In genomic region chr9:40983758-40984157, GRCm38 (mm10) we compare ENCODE assay signal across 32 mouse cellular contexts. TPM values are rescaled to one million over a fixed set of nuclear protein-coding genes. Genes with fewer than 3 reads are reported as not detected.
"Had no signal": no experiment of that assay in that cellular context is flagged by ENCODE, and none has a peak within 500 bp of the region (broad histone marks: within the 10 kb centered on the region; RNA-seq: fewer than 3 reads in every experiment).

No protein-coding gene starts in this region.

- H3K27me3 ChIP-seq: heart, embryonic 15.5 days; hindbrain, embryonic 12.5 days; hindbrain, embryonic 15.5 days; intestine, embryonic 15.5 days had no signal

- H3K27ac ChIP-seq: heart, embryonic 15.5 days; hindbrain, embryonic 10.5 days; hindbrain, embryonic 12.5 days; hindbrain, embryonic 13.5 days; hindbrain, embryonic 14.5 days; hindbrain, embryonic 15.5 days; hindbrain, postnatal 0 days; intestine, embryonic 15.5 days; kidney, embryonic 15.5 days; kidney, postnatal 0 days; layer of hippocampus, adult 2 months; left cerebral cortex, adult 2 months had no signal

- H3K4me3 ChIP-seq: heart, embryonic 15.5 days; hindbrain, embryonic 10.5 days; hindbrain, embryonic 12.5 days; hindbrain, embryonic 13.5 days; hindbrain, embryonic 15.5 days; intestine, embryonic 15.5 days; kidney, embryonic 15.5 days; layer of hippocampus, adult 2 months; left cerebral cortex, adult 2 months had no signal

- H3K4me1 ChIP-seq: heart, embryonic 15.5 days; hindbrain, embryonic 10.5 days; hindbrain, embryonic 12.5 days; hindbrain, embryonic 13.5 days; hindbrain, embryonic 15.5 days; intestine, embryonic 15.5 days; kidney, embryonic 15.5 days had no signal

- DNase-seq: heart, postnatal 10 days; heart, postnatal 14 days; heart, postnatal 36 days; heart, postnatal 4 days; kidney, adult 11 months; kidney, adult 18-20 months; kidney, adult 2 months; kidney, adult 8-10 months; kidney, adult 9 months; kidney, postnatal 10 days; kidney, postnatal 14 days; kidney, postnatal 25 days; kidney, postnatal 36 days; kidney, postnatal 4 days; layer of hippocampus, adult 9-11 months; layer of hippocampus, postnatal 36 days had no signal

RNA-seq across cellular contexts. Expression of gene Jhy, which starts 19.8 kb away (rescaled TPM):
- polyA plus RNA-seq: heart, embryonic 14.5 days; heart, embryonic 15.5 days; heart, postnatal 0 days; inflammation-experienced regulatory T-cells, adult 6 months; large intestine, adult 2 months had no signal

RNA-seq across cellular contexts. Expression of gene Crtam, which starts 20.7 kb away (rescaled TPM):
- polyA plus RNA-seq: heart, embryonic 14.5 days; heart, embryonic 15.5 days; heart, postnatal 0 days had no signal
